Mouse (Mus musculus) cerebellum, postnatal 10 days (tissue): ENCODE data around the gene Met.

Experiments used
- DNase-seq, 2 experiments: peaks; one replicate each; pipeline ENCODE4 v3.0.0; 2021; ENCODE audit warnings: mixed read lengths in 2 of 2

Met gene

GRCm38 (mm10) chr6:17495413-17495812 is 31.8 kb downstream of the Met start:
- DNase-seq = no peak

GRCm38 (mm10) chr6:17497366-17497765 is 33.8 kb downstream of the Met start:
- DNase-seq = no peak

GRCm38 (mm10) chr6:17498801-17499200 is 35.2 kb downstream of the Met start:
- no peak for DNase-seq

- no peak for DNase-seq
Observed at GRCm38 (mm10) chr6:17501440-17501839, 37.8 kb downstream of the Met start.

GRCm38 (mm10) chr6:17502311-17502710 is 38.7 kb downstream of the Met start:
- no peak for DNase-seq

GRCm38 (mm10) chr6:17503724-17504123 is 40.1 kb downstream of the Met start:
- no peak for DNase-seq

GRCm38 (mm10) chr6:17505530-17505929 is 41.9 kb downstream of the Met start:
- DNase-seq = no peak

- DNase-seq = no peak
Observed at GRCm38 (mm10) chr6:17506831-17507230, 43.2 kb downstream of the Met start.

GRCm38 (mm10) chr6:17508184-17508583 is 44.6 kb downstream of the Met start:
- no peak for DNase-seq

- DNase-seq = no peak
Observed at GRCm38 (mm10) chr6:17508604-17509372, 45.2 kb downstream of the Met start.

GRCm38 (mm10) chr6:17513381-17513780 is 49.8 kb downstream of the Met start:
- no peak for DNase-seq

GRCm38 (mm10) chr6:17515775-17516460 is 52.3 kb downstream of the Met start:
- no peak for DNase-seq

- no peak for DNase-seq
Observed at GRCm38 (mm10) chr6:17521901-17522717, 58.5 kb downstream of the Met start.

- no peak for DNase-seq
Observed at GRCm38 (mm10) chr6:17522917-17523316, 59.3 kb downstream of the Met start.

- no peak for DNase-seq
Observed at GRCm38 (mm10) chr6:17529490-17530269, 66.1 kb downstream of the Met start.

- DNase-seq = no peak
Observed at GRCm38 (mm10) chr6:17541615-17542014, 78.0 kb downstream of the Met start.

GRCm38 (mm10) chr6:17542383-17542782 is 78.8 kb downstream of the Met start:
- DNase-seq = no peak

GRCm38 (mm10) chr6:17545480-17545879 is 81.9 kb downstream of the Met start:
- DNase-seq = no peak

GRCm38 (mm10) chr6:17546341-17546740 is 82.7 kb downstream of the Met start:
- no peak for DNase-seq

- DNase-seq = no peak
Observed at GRCm38 (mm10) chr6:17546825-17547224, 83.2 kb downstream of the Met start.

GRCm38 (mm10) chr6:17548786-17549185 is 85.2 kb downstream of the Met start:
- no peak for DNase-seq

GRCm38 (mm10) chr6:17549645-17550044 is 86.0 kb downstream of the Met start:
- DNase-seq = no peak

GRCm38 (mm10) chr6:17554263-17554662 is 90.7 kb downstream of the Met start:
- DNase-seq = peak; percentile 45 to 70
